Mouse (Mus musculus) midbrain, embryonic 16.5 days (tissue): Measurements from ENCODE around the gene Ppm1n. TPM values are rescaled to one million over a fixed set of nuclear protein-coding genes. Genes with fewer than 3 reads are reported as not detected.

Source experiments
- ATAC-seq: fragments of 200-750 bp; cut with Nextera tagmentation; 2 replicates; pipeline ENCODE4 v1.8.0; 2017; ENCODE audit warnings: moderate TSS enrichment
- H3K27ac ChIP-seq: fragments of 300-500 bp; sonication (generic); 2 replicates; pipeline ENCODE4 v1.5.1; 2014; ENCODE audit warnings: mild to moderate bottlenecking, low read length, mixed read lengths
- H3K27me3 ChIP-seq: fragments of 300-500 bp; sonication (generic); 2 replicates; pipeline ENCODE4 v1.6.1; 2014; ENCODE audit warnings: low read depth, low read length, mixed read lengths; ENCODE audit not compliant: control insufficient read depth, insufficient read depth
- H3K36me3 ChIP-seq: fragments of 300-500 bp; sonication (generic); 2 replicates; pipeline ENCODE4 v1.6.1; 2014; ENCODE audit warnings: mild to moderate bottlenecking, low read length, moderate library complexity, mixed read lengths; ENCODE audit not compliant: control insufficient read depth, insufficient read depth
- H3K4me1 ChIP-seq: fragments of 300-500 bp; sonication (generic); 2 replicates; pipeline ENCODE4 v1.6.1; 2014; ENCODE audit warnings: mild to moderate bottlenecking, low read length, mixed read lengths; ENCODE audit not compliant: control insufficient read depth, insufficient read depth
- H3K4me2 ChIP-seq: fragments of 300-500 bp; sonication (generic); 2 replicates; pipeline ENCODE4 v1.6.1; 2014; ENCODE audit warnings: mild to moderate bottlenecking, low read length, mixed read lengths
- H3K4me3 ChIP-seq: fragments of 300-500 bp; sonication (generic); 2 replicates; pipeline ENCODE4 v1.5.1; 2014; ENCODE audit warnings: low read depth, mild to moderate bottlenecking, low read length, moderate library complexity, mixed read lengths
- H3K9ac ChIP-seq: fragments of 300-500 bp; sonication (generic); 2 replicates; pipeline ENCODE4 v1.6.1; 2014; ENCODE audit warnings: low read depth, low read length, mixed read lengths
- H3K9me3 ChIP-seq: fragments of 300-500 bp; sonication (generic); replicated peaks from 2 replicates; pipeline ENCODE4 v1.6.1; 2014; ENCODE audit warnings: mild to moderate bottlenecking, low read length, mixed read lengths; ENCODE audit not compliant: control insufficient read depth, poor library complexity, severe bottlenecking
- WGBS: fragments of 180-500 bp; shearing (Covaris S2); extraction: QIAGEN DNeasy Blood & Tissue Kit; methylation state at CpG from one replicate; pipeline ENCODE4 v1.1.7; 2014; 5-methylcytosine and 5-hydroxymethylcytosine counted together
- polyA plus RNA-seq: library from polyadenylated mRNA; unstranded; fragments of >200 nt; fragmentation: Nextera tagmentation; extraction: Ambion mirVana; gene quantifications from 2 replicates; pipeline ENCODE4 v1.2.1, GENCODE M21; 2015

The Ppm1n gene
- 1.5 and 1.6 TPM in 2 replicates for polyA plus RNA-seq

- H3K4me3 ChIP-seq = peak within 1 kb of the TSS; percentile 40
- under 1% methylated on average over 45 of the region's 46 CpGs for WGBS
- H3K27me3 ChIP-seq = peaks cover 39% of the 10 kb centered on the region
- H3K36me3 ChIP-seq = no peaks in the 10 kb centered on the region
- H3K4me2 ChIP-seq = peak within 1 kb of the TSS; percentile 55
- ATAC-seq = no peak
- H3K4me1 ChIP-seq = peaks cover 19% of the 10 kb centered on the region
- H3K9me3 ChIP-seq = no peaks in the 10 kb centered on the region
- peak within 1 kb of the TSS; percentile 48 for H3K9ac ChIP-seq
- H3K27ac ChIP-seq = no peak within 1 kb of the TSS
Measured at GRCm38 (mm10) chr7:19279581-19280114, at the start of gene Ppm1n. Gene Ppm1n, minus strand, starts transcription at chr7:19280064.

DNA sequence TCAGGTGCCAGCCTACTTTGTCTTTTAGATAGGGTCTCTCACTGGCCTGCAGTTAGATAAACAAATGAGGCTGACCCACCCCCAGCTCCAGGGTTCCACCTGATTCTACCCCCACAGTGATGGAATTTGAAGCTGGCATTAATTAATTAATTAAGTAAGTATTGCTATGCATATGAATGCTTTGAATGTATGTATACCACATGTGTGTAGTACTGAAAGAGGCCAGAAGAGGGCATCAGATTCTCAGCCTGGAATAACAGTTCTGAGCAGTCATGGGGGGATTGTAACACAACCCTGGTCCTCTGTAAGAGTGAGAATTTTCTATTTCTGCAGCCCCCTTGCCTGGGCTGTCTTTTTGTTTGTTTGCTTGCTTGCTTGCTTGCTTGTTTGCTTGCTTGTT, 48.6 kb upstream of the Ppm1n start:
- H3K4me2 ChIP-seq = no peak overlapping the region
- H3K9me3 ChIP-seq = no peaks in the 10 kb centered on the region
- no peak overlapping the region for H3K4me3 ChIP-seq
- ATAC-seq = no peak
- H3K4me1 ChIP-seq = peaks cover 25% of the 10 kb centered on the region
- no peaks in the 10 kb centered on the region for H3K36me3 ChIP-seq
- no peaks in the 10 kb centered on the region for H3K27me3 ChIP-seq
- H3K9ac ChIP-seq = no peak overlapping the region
- H3K27ac ChIP-seq = no peak overlapping the region

DNA sequence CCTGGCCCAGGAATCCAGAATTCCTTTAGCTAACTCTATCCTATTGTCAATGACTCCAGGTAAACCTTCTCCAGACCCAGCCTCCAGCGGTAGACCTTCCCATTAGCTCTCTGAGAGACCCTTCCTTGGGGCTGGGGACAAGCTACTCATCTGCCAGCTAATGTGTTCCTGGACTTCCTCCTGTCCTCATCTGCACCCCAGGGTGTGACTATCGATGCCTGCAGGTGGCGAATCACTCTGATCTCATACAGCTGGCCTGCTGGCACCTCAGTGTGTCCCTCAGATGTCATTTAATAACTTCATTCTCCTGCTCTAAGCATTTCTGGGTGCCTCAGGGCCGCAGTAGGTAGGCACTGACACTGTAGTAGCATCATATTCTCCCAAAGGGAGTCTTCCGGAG, 47.9 kb upstream of the Ppm1n start:
- Histone ChIP-seq H3K9me3 (no peaks in the 10 kb centered on the region), H3K27ac (no peak overlapping the region), H3K4me1 (peaks cover 23% of the 10 kb centered on the region), H3K36me3 (no peaks in the 10 kb centered on the region), H3K9ac (no peak overlapping the region), H3K4me3 (no peak overlapping the region), H3K27me3 (no peaks in the 10 kb centered on the region), H3K4me2 (no peak overlapping the region; the same call in 1 of the 2 replicates)
- 78% methylated on average over 5 of the region's 5 CpGs for WGBS
- no peak for ATAC-seq

GRCm38 (mm10) chr7:19327128-19327527, 47.3 kb upstream of the Ppm1n start:
- WGBS = under 1% methylated on average over 22 of the region's 22 CpGs
- peak overlapping the region; percentile 56 for H3K9ac ChIP-seq
- peaks cover 19% of the 10 kb centered on the region for H3K4me1 ChIP-seq
- no peaks in the 10 kb centered on the region for H3K36me3 ChIP-seq
- H3K4me2 ChIP-seq = peak overlapping the region; percentile 80
- 0 out of 2 replicates have a peak, but pooled peaks have one; percentile 18 for ATAC-seq
- H3K27ac ChIP-seq = peak overlapping the region; percentile 14; the same call in 1 of the 2 replicates
- no peaks in the 10 kb centered on the region for H3K9me3 ChIP-seq
- no peaks in the 10 kb centered on the region for H3K27me3 ChIP-seq
- peak overlapping the region; percentile 45 for H3K4me3 ChIP-seq

- Histone ChIP-seq H3K4me2 (peak overlapping the region; percentile 80), H3K27me3 (no peaks in the 10 kb centered on the region), H3K27ac (peak overlapping the region; percentile 14; the same call in 1 of the 2 replicates), H3K36me3 (no peaks in the 10 kb centered on the region), H3K9me3 (no peaks in the 10 kb centered on the region), H3K4me3 (peak overlapping the region; percentile 45), H3K9ac (no peak overlapping the region), H3K4me1 (peaks cover 15% of the 10 kb centered on the region)
- WGBS = 1% methylated on average over 19 of the region's 20 CpGs
- ATAC-seq = peak; percentile 29
Measured at GRCm38 (mm10) chr7:19326359-19326758, 46.5 kb upstream of the Ppm1n start.

DNA sequence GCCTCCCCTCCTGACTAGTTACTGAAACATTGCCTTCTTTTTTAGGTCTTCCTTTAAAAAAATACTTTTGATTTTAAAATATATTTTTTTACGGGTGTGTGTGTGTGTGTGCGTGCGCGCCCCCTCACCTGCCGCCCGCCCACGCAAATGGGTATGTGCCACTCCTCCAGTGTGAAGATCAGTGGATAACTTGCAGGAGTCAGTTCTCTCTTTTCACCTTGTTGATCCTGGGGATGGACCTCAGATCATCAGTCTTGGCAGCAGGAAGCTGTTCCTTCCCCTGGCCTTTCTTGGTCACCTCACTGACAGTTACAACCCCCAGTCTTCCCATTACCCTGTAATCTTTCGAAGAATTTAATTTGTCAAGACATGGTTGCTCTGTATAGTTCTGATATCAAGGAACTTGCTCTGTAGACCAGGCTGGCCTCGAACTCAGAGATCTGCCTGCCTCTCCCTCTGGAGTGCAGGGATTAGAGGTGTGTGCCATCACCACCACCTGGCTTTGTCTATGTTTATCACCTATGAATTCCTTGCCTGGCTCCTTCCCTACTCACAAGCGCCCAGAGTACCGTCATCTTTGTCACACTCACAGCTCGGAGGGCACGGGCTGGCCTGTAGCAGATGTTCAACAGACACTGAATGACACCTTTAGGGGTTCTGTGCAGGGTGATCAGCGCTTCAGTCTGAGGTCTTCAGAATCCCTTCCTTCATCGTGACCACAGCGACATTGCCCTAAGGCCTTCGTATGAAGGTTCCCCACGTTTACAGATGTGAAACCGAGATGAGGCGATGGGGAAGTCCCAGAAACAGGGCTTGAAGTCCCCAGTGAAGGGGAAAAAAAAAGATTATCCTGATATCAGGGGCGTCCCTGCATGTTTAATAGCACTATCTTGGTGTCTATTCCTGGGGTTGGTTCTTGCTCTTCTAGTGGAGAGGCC, 45.7 kb upstream of the Ppm1n start:
- Histone ChIP-seq H3K4me2 (no peak overlapping the region), H3K9me3 (no peaks in the 10 kb centered on the region), H3K4me1 (peaks cover 20% of the 10 kb centered on the region), H3K27me3 (no peaks in the 10 kb centered on the region), H3K4me3 (no peak overlapping the region), H3K27ac (no peak overlapping the region), H3K36me3 (no peaks in the 10 kb centered on the region), H3K9ac (no peak overlapping the region)
- WGBS = 77% methylated on average over 21 of the region's 21 CpGs
- ATAC-seq = no peak

DNA sequence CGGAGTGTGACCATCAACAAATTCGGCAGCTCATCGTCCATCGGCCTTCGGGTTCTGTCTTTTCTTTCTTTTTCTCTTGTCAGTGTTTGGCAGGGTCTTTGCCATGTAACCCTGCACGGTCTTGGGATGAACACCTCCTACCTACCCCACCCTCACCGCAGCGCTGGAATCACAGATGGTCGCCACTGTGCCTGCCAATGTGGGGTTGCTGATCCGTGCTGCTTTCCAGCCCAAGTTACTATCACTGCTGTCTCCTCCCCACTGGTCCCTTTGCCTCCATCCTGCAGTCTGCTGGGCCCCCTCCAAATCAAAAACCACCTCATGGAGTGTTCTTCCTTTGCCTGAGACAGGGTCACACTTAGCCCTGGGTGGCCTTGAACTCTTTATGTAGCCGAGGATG, 44.4 kb upstream of the Ppm1n start:
- peaks cover 27% of the 10 kb centered on the region for H3K4me1 ChIP-seq
- H3K9ac ChIP-seq = no peak overlapping the region
- 84% methylated on average over 11 of the region's 11 CpGs for WGBS
- no peak for ATAC-seq
- no peaks in the 10 kb centered on the region for H3K36me3 ChIP-seq
- no peaks in the 10 kb centered on the region for H3K9me3 ChIP-seq
- no peaks in the 10 kb centered on the region for H3K27me3 ChIP-seq
- no peak overlapping the region for H3K4me2 ChIP-seq
- H3K27ac ChIP-seq = no peak overlapping the region
- H3K4me3 ChIP-seq = no peak overlapping the region

DNA sequence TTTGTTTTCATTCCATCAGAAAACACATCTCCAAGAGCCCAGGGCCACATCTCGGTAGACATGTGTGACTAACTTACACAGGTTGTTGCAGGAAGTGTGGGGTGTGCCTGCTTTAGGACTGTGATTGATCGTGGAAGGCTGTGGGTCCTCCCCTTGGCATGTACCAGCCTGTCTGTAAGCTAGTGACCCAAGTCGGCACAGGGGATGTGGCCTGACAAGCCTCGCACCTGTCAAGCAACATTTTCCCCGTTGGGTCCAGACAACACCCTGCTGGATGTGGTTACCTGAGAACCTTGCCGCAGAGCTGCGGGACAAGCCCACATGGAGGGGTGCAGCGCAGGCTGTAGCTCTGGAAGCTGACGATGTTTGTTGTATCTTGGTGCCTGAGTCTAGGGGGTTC, 42.6 kb upstream of the Ppm1n start:
- Histone ChIP-seq H3K27me3 (peaks cover 2% of the 10 kb centered on the region; the same call in 1 of the 2 replicates), H3K4me1 (peaks cover 26% of the 10 kb centered on the region), H3K27ac (no peak overlapping the region), H3K4me3 (no peak overlapping the region), H3K9ac (no peak overlapping the region), H3K4me2 (no peak overlapping the region), H3K9me3 (no peaks in the 10 kb centered on the region), H3K36me3 (no peaks in the 10 kb centered on the region)
- ATAC-seq = no peak
- WGBS = 63% methylated on average over 9 of the region's 9 CpGs

- H3K4me2 ChIP-seq = no peak overlapping the region
- H3K9me3 ChIP-seq = no peaks in the 10 kb centered on the region
- H3K4me1 ChIP-seq = peaks cover 15% of the 10 kb centered on the region
- H3K9ac ChIP-seq = no peak overlapping the region
- WGBS = 74% methylated on average over 5 of the region's 5 CpGs
- H3K27me3 ChIP-seq = peaks cover 2% of the 10 kb centered on the region; the same call in 1 of the 2 replicates
- H3K27ac ChIP-seq = no peak overlapping the region
- no peaks in the 10 kb centered on the region for H3K36me3 ChIP-seq
- no peak overlapping the region for H3K4me3 ChIP-seq
- no peak for ATAC-seq
Measured at GRCm38 (mm10) chr7:19321464-19321863, 41.6 kb upstream of the Ppm1n start.
